Mouse (Mus musculus) lung, adult 18-20 months (tissue): Measurements from ENCODE around the gene Kctd12.
A peak's percentile ranks its signal among the peaks of the same experiment; 100 is the strongest.

Experiments
- DNase-seq, 2 experiments: peaks; one replicate each; pipeline ENCODE4 v3.0.0; 2022; ENCODE audit warnings: mixed read lengths in 2 of 2

Gene Kctd12

DNA sequence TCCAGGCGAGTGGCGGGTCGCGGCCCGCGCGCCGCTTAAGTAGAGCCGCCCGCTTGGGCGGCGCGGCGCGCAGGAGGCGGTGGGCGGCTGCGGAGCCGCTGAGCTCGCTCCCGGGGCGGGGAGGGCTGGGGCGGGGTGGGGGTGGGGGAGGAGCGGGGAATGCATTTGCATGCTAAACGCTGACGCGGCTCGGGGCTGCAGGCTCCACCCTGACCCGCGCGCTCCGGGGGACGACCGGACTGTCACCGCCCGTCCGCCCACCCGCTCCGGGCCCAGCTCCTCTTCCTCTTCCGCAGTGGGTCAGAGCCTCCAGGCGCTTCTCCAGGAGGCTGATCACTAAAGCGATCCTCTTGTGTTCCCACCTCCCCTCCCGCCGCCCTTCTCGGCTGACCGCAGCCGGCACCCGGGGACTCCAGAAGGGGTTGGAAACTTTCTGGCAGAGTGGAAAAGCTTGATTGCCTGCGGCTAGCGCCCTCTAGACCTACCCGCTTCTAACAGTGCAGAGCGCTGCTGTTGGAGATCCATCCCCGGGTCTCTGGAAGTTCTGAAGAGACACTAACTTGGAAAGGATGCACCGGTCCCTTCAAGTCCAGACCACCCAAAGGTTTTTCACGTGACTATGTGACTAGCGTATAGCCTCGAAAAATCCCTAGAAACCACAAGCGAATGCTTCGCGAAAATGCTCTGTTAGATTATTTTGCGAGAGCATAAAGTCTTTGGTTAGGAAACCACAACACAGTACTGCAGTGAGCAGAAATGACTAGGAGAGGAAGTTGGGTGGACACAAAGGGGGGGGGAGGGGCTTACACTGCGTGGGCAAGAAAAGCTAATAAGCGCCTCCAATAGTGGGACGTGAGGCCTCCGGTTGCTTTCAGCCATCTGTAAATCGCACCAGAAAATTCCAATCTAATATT is at the start of gene Kctd12:
Kctd12 (minus strand) TSS at position 11 of the 914 bp plus-strand sequence.
- peak; percentile 91 to 92 for DNase-seq

DNA sequence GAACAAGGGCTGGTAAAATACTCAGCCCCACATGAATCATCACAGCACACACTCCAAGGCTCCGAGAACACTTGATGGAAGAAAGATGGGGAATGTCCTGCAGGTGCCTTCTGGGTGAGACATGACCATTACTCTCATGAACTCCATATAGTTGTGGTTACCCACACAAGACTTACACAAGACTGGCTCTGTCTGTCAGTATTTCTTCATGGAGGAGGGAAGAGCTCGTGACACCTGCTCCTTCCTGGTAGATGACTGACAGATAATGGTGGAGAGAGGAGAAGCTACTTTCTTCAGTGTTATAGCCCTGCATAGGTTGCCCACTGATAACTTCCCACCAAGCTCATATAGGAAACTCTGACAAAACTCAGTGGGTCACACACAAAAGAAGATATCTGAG is 46.8 kb upstream of the Kctd12 start:
- DNase-seq = no peak

DNA sequence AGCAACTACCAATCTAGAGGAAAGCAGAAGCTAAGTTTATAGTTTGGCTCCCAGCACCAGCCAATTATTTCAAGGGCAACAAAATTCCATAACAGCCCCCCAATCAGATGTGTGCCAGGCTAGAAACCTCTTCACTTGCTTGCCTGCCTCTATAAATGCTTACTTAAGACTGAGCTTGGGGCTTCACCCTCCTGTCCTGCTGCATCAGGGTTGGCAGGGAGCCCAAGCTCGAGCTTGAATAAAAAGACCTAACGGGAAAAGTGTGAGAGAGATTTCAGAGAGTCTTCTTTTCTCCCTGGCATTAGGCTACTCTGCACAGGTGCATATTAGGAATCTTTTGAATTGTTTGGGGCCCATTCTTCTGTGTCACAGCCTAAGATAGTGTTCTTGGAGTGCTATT is 37.6 kb upstream of the Kctd12 start:
- no peak for DNase-seq

DNA sequence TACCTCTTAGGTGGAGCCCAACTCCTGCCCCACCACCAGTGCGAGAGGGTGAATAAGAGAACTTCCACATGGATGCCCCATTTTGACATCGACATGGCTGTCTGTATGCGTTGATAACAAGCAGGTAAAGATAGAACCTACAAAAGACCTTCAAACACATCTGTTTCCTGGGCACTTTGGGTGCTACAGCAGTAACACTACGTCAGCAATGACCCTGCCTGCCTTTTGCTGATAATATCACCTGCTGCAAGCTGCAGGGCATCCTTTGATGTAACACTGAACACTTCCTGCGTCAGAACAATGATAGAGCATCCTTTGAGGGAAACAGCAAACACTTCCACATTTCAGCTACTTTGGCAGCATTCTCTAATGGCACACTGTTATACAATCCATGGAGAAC is 34.6 kb upstream of the Kctd12 start:
- no peak for DNase-seq

DNA sequence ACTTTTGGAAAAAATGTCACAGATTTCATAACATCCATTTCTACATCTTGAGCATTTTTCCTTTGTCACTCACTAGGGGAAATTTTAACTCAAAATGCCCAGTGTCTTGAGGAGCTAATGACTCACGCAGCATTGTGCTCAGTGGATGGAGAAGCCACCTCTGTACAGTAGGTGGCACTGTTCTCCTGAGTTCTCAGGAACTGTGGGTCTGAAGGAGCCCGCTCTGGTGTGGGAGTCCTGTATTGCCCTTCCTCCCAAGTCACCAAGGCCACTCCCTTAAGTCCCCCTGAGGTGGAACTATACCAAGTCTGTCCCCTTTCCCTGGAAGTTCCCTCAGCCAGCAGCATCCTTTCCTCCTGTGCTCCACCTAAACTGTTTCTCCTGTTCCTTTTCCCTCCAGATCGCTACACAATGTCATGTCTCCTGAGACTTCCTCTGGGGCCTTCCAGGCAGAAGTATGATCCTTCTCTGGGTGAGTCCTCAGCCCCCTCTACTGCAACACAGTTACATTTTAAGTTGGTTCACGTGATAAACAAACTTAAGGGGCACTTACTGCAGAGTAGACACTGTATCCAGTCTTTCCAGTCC is 30.2 kb upstream of the Kctd12 start:
- DNase-seq = peak; percentile 44 to 67

DNA sequence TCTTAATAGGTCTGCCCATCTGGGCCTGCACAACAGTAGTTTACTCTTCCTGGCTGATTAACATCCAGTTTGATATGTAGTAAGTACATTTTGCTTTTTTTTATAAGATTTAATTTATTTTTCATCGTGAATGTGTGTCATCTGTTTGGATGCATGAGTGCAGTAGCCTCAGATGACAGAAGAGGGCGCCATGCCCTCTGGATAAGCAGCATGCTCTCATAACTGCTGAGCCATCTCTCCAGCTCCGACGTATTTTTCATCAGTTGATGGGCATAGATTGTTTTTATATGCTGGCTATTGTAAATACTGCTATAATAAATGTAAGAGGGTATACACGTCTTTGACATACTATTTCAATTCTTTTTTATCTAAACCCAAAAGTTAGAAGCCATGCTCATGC is 29.3 kb upstream of the Kctd12 start:
- no peak for DNase-seq

DNA sequence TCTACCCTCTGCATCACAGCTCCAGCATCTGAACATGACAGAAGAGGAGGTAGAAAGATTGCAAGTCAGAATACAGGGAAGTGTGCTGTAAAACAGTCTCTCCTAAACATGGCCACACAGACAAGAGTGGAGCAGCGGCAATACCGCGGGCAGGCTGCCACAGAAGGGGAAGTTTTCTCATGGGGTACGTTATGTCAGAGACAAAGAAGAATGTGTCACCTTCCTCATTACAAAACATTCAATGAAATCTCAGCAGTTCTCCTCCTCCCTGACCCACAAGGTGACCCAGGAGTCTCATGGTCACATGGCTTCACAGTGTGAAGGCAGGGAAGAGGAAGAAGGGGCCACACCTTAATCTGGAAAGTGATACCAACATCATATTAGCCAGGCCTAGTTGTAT is 25.3 kb upstream of the Kctd12 start:
- DNase-seq = peak; percentile 34 to 42

DNA sequence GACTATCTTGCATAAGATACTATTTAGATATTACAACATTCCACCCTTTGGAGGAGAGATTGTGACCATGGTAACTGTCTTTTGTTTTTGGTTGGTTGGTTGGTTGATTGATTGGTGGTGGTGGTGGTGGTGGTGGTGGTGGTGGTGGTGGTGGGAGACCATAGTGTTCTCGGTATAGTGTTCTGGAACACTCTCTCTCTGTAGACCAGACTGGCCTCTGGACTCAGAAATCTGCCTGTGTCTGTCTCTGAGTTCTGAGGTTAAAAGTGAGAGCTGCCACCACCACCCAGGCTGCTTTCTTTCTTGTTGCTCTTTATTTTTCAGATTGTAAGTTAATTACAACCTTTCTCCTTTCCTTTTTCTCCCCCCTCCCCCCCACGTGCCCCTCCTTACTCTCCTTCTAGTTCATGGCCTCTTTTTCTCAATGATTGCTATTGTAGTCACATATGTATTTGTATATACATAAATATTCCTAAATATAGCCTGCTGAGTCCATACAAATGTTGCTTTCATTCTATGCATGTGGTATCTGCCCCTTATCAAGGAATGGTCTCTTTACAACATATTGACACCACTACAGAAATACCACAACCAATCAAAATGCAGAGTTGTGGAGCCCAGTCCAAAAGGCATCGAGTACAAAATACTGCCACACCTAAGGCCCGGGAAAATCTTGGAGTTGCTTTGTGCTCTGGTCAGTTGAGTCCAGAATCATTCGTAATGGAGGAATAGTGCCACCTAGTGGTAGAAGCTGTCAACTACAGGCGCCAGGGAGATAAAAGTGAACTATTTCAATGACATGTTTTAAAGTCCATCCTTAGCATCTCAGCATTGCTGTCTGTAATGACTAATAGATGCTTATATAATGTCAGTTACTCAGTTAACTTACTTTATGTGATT is 12.5 kb upstream of the Kctd12 start:
- DNase-seq = peak; percentile 56 to 67

DNA sequence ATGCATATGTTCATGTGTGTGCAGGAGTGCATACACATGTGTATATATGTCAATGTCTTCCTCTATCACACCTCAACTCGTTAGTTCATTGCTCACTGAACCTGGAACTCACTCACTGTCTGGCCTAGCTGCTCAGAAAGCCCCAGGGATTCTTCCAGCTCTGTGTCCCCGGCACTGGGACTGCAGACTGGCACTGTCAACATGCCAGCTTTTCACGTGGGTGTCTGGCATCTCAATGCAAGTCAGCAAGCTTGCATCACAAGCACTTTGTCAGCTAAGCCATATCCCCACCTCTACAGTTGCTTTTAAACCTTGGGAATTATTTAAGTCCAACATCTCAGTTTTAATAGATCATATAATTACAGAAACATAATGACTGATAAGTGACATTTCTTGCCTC is 8.3 kb upstream of the Kctd12 start:
- DNase-seq = no peak

DNA sequence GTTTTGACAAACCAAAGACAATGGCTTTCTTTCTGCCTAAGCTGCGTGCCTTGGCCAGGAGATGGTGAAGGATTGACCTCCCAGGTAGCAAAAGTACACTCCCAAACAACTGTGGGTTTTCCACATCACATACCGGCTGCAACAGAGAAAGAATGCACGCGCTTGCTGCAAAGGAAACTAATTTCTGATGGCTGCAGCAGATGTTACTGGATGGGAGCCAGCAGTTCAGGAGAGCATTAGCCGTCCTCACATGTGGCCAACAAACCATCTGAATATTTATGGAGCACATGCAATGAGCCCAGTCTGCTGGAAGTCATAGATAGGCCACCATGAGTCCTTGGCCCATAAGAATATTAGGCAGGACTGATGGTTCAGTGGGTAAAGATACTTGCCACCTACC is 7.4 kb upstream of the Kctd12 start:
- no peak for DNase-seq

DNA sequence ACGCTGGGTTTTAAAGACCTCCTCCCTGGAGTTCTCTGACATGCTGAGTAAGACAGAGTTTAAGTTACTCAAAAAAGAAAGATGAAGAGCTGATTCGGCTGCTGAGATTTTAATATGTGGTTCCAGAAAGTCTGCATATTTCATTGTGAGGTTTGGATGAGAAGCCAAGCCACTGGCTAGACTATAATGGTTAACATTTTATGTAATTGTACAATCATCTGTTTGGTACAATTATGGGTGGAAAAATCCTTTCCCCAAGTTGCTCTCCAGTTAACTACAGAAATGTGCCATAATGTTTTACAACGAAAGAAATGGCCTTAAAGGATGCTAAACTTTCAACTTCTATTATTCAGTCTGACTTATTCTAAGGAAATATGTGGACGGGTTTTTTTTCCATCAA is 6.8 kb upstream of the Kctd12 start:
- no peak for DNase-seq

DNA sequence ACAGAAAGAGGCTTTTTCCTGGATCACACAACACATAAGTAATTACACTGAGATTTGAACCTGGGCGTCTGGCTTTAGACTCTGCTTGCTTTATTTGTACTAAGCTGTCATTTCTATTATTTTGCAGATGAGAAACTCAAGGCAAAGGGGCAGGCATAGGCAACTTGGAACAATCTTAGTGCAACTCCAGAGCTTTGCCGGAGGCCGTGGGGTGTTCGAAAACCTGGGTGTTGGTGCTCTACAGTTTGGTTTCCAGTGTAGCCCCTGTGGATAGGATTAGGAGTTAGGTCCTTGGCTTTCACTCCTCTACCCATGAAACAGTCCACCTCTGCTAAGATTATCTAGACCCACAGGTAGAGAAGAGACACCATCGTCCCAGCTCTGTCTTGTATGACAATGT is 5.2 kb upstream of the Kctd12 start:
- DNase-seq = no peak

DNA sequence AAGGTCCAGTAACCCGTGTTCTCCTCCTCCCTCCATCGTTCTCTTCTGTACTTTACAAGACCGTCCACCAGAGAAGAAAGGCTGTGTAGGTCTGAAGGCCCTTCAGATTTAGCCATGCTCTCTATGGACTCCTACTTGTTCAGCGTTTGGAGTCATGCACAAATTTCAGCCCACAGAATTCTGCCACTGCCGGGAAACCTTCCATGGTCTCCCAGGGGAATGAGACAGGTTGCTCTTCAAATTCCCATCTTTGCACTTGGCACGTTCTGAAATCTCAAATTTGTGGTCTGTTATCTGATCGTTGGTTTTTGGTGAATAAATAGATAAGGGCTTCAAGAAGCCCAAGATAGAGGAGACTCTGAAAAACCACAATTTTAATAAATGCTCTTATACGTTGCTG is 1.2 kb upstream of the Kctd12 start:
- no peak for DNase-seq

DNA sequence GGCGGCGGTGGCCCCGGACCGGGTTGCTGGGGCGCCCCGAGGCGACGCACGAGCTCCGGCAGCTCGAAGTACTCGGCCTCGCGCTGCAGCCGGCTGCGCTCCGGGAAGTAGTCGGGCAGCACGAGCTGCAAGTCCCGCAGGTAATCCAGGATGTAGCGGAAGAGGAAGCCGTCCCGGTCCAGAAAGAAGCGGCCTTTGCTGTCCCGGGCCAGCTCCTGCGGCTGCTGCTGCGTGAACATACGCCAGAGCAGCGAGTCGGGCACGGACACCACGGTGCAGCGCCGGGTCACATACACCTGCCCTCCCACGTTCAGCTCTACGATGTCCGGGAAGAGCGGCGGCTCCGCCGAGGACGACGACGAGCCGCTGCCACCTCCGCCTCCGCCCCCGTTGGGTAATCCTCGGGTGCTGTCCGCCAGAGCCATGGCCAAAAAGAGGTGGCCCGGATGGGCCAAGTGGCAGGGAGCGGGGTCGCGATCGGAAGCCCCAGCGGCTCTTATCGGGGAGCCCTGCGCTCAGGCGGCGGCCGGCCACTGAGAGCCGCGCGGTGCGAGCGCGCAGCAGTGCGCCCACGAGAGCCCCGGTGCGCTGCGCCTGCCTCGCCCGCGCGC is 316 bp downstream of the Kctd12 start:
- no peak for DNase-seq

DNA sequence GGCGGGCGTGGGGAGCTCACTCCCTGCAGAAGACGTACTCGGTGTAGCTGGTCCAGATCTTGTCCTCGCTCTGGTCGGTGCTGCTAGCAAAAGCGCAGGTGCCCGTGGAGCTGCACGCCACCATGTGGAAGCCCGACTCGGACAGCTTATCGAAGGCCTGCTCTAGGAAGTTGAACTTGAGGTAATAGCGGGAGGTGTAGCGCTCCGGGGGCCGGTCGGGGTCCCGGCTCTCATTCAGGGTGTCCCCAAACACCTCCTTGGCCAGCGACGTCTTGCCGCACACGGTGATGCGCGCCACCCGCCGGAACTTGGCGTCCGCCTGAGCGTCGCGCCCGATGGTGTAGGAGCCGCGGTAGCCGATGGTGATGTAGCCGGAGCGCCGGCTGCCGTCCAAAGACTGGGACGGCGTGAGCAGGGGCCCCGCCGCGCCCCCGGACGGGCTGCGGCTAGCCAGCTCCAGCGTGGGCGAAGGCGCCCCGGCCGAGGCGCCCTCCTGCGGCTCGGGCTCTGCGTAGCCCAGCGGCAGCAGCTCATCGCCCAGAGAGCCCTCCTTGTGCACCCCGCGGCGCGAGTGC is 909 bp downstream of the Kctd12 start:
- peak; percentile 60 to 66 for DNase-seq

DNA sequence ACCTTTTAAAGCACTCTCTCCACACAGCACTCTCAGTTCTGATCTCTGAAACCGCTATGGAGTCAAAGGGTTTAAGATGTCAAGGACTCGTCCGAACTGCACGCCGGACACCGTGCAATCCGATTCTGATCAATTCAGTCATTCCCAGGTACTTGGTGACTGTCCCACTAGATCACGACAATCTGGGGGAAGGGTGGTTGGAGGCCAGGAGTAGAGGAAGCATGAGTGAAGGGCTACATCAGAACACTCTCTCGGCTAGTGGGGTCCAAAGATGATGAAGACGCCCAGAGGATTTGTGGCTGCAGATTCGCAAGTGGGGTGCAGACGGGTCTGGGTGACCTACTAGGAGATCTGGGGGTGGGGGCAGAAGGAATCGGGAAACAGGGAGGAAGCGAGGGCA is 1.5 kb downstream of the Kctd12 start:
- DNase-seq = no peak

DNA sequence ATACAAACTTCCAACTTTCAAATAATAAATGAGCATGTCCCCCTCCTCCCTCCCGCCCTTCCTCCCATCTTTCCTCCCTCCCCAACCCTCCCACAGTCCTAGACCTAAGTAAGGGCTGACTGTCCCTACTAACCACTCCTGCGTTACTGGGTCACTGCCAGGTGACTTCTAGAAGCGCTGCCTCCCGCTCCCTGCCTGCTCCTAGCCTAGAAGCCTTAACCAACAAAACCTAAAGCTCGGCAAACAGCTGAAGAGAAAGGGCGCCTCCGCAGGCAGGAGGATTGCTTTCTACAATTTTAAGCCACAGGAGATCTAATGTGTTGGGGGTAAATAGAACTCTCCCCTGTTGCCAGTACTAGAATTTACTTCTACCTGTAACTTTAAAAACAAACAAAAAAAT is 2.0 kb downstream of the Kctd12 start:
- DNase-seq = peak; percentile 29 to 30

DNA sequence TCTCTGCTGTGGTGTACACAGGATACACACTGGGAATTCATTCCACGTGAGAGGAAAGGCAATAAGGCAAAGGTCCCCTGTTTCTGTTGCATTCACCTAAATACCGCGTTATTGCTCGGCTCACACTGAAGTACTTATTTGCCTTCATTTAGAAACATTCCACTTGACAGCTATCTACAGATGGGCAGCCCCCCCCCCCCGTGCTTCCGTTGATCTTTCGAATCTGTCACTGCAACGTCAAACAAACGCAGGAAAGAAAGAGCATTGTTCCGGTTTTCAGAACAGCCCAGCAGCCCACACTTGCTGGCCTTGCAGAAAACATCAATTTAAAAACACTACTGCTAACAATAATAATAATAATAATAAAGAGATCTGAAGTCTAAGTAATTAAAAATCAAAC is 2.6 kb downstream of the Kctd12 start:
- DNase-seq = no peak

DNA sequence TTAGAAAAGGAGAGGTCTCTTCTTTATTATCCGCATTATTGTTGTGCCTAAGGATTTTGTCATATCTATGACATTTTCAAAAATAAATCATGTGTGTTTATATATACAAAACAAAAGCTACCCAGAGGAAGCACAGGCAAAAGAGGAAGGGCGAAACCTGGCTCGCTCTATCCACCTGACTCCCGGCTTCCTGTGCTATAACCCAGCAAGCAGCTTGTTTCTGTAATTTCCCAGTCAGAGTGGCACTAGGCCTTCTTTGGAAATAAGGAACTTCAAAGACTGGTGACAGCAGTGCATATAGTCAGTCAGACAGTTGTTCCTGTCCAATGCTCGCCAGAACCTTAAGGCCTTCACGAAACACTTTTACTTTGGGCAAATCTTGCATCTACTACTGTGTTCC is 6.6 kb downstream of the Kctd12 start:
- DNase-seq = peak; percentile 48 to 60

DNA sequence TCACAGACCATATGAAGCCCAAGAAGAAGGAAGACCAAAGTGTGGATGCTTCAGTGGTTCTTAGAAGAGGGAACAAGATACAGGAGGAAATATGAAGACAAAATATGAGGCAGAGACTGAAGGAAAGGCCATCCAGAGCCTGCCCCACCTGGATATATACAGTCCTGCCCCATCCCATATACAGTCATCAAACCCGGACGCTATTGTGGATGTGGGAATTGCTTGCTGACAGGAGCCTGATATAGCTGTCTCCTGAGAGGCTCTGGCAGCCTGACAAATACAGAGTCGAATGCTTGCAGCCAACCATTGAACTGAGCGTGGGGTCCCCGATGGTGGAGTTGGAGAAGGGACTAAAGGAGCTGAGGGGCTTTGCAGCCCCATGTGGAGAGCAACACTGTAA is 13.6 kb downstream of the Kctd12 start:
- no peak for DNase-seq

DNA sequence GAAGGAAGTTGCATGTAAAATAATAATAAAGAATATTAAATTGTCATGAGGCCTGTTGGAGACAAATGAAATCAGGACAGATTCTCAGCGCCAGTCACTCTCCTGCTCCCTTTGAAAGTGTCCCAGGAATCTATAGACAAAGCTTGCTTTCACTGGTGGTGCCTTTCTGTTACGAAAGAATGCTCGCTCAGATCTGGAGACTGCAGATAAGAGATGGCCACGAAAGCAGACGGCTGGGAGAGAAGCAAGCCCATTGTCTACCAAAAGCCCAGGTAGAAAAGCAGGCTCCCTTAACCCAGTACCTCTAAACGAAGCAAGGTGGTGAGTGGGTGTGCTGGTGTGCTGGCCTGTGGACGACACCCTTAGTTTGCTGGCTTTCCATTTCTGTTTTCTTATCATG is 16.2 kb downstream of the Kctd12 start:
- no peak for DNase-seq

DNA sequence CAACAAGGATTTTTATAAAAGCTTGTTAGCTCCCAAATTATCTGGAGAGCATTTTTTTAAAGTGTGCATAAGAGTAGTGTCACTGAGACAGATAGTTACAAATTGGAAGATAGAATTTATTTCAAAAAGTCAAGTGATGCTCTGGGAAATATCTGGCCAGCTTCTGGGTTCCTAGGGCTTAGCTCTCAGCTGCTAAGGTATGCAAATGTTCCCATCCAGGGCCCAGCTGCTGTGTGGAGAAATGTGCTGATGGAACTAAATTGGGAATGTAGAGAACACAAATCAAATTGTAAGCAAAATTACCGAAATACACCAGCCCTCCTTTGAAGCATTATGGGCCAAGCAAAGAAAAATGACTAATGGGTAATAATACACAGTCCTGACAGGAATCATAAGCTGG is 16.6 kb downstream of the Kctd12 start:
- no peak for DNase-seq

DNA sequence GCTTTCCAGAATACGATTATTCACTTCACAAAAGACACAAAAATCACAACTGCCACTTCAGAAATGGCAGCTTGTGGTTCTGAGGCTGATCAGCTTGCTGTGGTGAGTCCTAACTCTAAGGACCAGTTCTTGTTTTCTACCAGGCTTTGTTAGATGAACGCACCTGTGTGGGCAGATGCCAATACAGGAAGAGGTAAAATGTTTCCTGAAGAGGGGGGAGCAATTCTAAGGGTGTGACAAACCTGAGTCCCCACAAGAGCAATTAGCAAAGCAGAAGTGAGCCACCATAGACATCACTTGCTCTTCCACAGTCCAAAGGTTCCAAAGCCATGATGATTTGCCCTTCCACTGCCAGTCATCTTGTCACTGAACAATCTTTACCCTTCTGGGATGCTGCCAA is 20.4 kb downstream of the Kctd12 start:
- DNase-seq = no peak
